Mouse (Mus musculus) intestine, embryonic 16.5 days (tissue): ENCODE measurements around the gene Hist1h2bn. TPM values are rescaled to one million over a fixed set of nuclear protein-coding genes. Genes with fewer than 3 reads are reported as not detected.
"Not testable (repeated sequence)": the region's sequence is repeated elsewhere in the genome, so short reads cannot be mapped to it uniquely, and the experiment has no call there.

ENCODE experiments used
- ATAC-seq: fragments of 200-750 bp; cut with Nextera tagmentation; 2 replicates; pipeline ENCODE4 v1.8.0; 2017; ENCODE audit warnings: moderate TSS enrichment, moderate library complexity
- H3K27ac ChIP-seq: fragments of 300-500 bp; sonication (generic); 2 replicates; pipeline ENCODE4 v1.5.1; 2014; ENCODE audit warnings: mild to moderate bottlenecking, low read length
- H3K27me3 ChIP-seq: fragments of 300-500 bp; sonication (generic); replicated peaks from 2 replicates; pipeline ENCODE4 v1.6.1; 2014; ENCODE audit warnings: low read length, control low read depth, mixed read lengths; ENCODE audit not compliant: control insufficient read depth, insufficient read depth
- H3K36me3 ChIP-seq: fragments of 300-500 bp; sonication (generic); 2 replicates; pipeline ENCODE4 v1.6.1; 2014; ENCODE audit warnings: low read length, control low read depth; ENCODE audit not compliant: control insufficient read depth, insufficient read depth
- H3K4me1 ChIP-seq: fragments of 300-500 bp; sonication (generic); 2 replicates; pipeline ENCODE4 v1.6.1; 2014; ENCODE audit warnings: low read length, control low read depth, mixed read lengths; ENCODE audit not compliant: control insufficient read depth, insufficient read depth
- H3K4me2 ChIP-seq: fragments of 300-500 bp; sonication (generic); 2 replicates; pipeline ENCODE4 v1.6.1; 2014; ENCODE audit warnings: low read depth, low read length, control low read depth
- H3K4me3 ChIP-seq: fragments of 300-500 bp; sonication (generic); 2 replicates; pipeline ENCODE4 v1.5.1; 2014; ENCODE audit warnings: mild to moderate bottlenecking, low read length
- H3K9ac ChIP-seq: fragments of 300-500 bp; sonication (generic); 2 replicates; pipeline ENCODE4 v1.6.1; 2014; ENCODE audit warnings: low read depth, low read length
- H3K9me3 ChIP-seq: fragments of 300-500 bp; sonication (generic); 2 replicates; pipeline ENCODE4 v1.6.1; 2016; ENCODE audit warnings: low read length, control low read depth; ENCODE audit not compliant: control insufficient read depth
- WGBS: fragments of 180-500 bp; shearing (Covaris S2); extraction: QIAGEN DNeasy Blood & Tissue Kit; methylation state at CpG from one replicate; pipeline ENCODE4 v1.1.7; 2014; 5-methylcytosine and 5-hydroxymethylcytosine counted together
- polyA plus RNA-seq: library from polyadenylated mRNA; unstranded; fragments of >200 nt; fragmentation: Nextera tagmentation; extraction: Ambion mirVana; gene quantifications from 2 replicates; pipeline ENCODE4 v1.2.1, GENCODE M21; 2015

The Hist1h2bn gene
- polyA plus RNA-seq, 1 experiment from 2014 or later, result 2.5 TPM

DNA sequence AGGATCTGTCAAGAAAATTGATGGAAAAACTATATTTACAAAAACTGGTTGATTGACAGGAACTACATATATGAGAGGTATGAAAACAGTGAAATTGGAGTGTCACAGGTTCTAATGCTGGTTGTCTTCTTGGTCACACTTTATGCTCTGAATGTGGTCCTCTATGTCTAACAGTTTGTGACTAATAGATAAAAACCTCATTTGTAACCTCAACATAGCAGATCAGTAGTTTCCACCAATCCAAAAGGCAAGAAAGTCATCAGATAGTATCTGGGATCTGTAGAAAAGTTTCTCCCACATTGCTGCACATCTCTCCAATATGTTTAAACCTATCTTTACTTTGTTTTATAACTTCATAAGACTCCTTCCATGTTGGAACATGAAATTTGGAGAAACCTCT is 2.5 kb upstream of the Hist1h2bn start:
- Histone ChIP-seq H3K4me3 (no peak overlapping the region), H3K36me3 (no peaks in the 10 kb centered on the region), H3K4me1 (peaks cover 9% of the 10 kb centered on the region; the same call in 1 of the 2 replicates), H3K9me3 (no peaks in the 10 kb centered on the region), H3K9ac (no peak overlapping the region), H3K27ac (no peak overlapping the region), H3K27me3 (no peaks in the 10 kb centered on the region), H3K4me2 (no peak overlapping the region)
- ATAC-seq, result no peak

DNA sequence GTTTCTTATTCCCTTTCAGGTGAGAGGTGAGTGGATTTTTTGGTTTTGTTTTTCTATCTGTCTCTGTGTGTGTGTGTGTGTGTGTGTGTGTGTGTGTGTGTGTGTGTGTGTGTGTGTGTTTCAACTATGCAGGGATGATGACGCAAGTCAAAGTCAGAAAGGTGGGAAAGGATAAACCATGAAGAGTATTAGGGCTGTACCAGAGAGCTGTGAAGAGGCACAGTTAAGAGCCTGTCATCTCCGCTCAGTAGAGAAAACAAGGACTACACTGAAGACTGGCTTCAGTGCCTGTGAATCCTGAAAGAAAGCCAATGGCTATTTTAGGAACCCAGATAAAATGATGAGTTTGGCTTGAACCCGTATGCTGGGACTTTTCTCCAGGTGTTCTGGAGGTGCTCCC is 2.1 kb upstream of the Hist1h2bn start:
- Histone ChIP-seq H3K9me3 (no peaks in the 10 kb centered on the region), H3K4me3 (no peak overlapping the region), H3K27me3 (no peaks in the 10 kb centered on the region), H3K36me3 (no peaks in the 10 kb centered on the region), H3K4me1 (peaks cover 9% of the 10 kb centered on the region; the same call in 1 of the 2 replicates), H3K27ac (peak overlapping the region; percentile 12; the same call in 1 of the 2 replicates), H3K4me2 (no peak overlapping the region), H3K9ac (no peak overlapping the region)
- 71% methylated on average over 3 of the region's 3 CpGs for WGBS
- no peak for ATAC-seq

DNA sequence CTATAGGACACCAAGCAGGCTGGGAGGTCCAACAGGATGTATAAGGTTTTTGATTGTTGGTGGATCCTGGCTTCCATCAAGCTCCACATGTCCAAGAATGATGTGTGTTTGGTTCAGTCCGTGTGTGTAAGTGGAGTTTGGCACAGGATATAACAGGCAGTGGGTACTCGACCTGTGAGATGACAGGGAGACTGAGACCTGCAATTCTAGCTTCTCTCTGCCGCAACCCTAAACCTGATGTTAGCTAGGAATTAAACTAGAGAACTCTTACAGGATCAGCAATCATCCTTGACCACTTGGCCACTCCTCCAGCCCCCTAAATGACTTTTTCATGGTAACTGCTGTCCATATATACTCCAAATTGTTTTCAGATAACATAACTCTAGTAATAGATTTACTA is 1.6 kb upstream of the Hist1h2bn start:
- peak overlapping the region; percentile 60 for H3K4me2 ChIP-seq
- H3K9ac ChIP-seq, result 0 out of 2 replicates have a peak overlapping the region, but pooled peaks have one; percentile 29
- peak overlapping the region; percentile 12; the same call in 1 of the 2 replicates for H3K27ac ChIP-seq
- WGBS, result 42% methylated on average over 3 of the region's 3 CpGs
- peaks cover 8% of the 10 kb centered on the region; the same call in 1 of the 2 replicates for H3K4me1 ChIP-seq
- no peak for ATAC-seq
- no peaks in the 10 kb centered on the region for H3K36me3 ChIP-seq
- H3K27me3 ChIP-seq, result no peaks in the 10 kb centered on the region
- H3K9me3 ChIP-seq, result no peaks in the 10 kb centered on the region
- 0 out of 2 replicates have a peak overlapping the region, but pooled peaks have one; percentile 1 for H3K4me3 ChIP-seq

DNA sequence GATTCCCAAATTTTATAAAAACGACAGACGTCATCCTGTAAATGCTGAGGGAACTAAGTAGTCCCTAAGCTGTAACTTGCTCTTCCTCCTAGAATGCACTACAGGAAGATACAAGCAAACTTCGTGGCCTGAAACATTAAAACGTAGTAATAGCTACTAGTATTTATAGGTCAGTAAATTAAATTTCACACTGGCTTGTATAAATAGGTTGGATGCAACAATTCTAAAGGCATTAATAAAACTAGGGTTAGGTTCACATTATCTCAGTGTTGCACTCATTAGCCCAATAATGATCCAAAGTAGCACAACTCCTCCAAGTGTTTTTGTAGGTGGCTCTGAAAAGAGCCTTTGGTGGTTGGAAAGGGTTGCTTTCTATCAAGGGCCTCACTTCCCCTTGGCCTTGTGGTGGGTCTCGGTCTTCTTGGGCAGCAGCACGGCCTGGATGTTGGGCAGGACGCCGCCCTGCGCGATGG is 836 bp upstream of the Hist1h2bn start:
- Histone ChIP-seq H3K4me2 (peak overlapping the region; percentile 60), H3K4me1 (peaks cover 5% of the 10 kb centered on the region; the same call in 1 of the 2 replicates), H3K9ac (peak overlapping the region; percentile 70), H3K27me3 (no peaks in the 10 kb centered on the region), H3K36me3 (no peaks in the 10 kb centered on the region), H3K4me3 (peak overlapping the region; percentile 48), H3K9me3 (no peaks in the 10 kb centered on the region), H3K27ac (peak overlapping the region; percentile 93)
- 3% methylated on average over 10 of the region's 10 CpGs for WGBS
- no peak for ATAC-seq

DNA sequence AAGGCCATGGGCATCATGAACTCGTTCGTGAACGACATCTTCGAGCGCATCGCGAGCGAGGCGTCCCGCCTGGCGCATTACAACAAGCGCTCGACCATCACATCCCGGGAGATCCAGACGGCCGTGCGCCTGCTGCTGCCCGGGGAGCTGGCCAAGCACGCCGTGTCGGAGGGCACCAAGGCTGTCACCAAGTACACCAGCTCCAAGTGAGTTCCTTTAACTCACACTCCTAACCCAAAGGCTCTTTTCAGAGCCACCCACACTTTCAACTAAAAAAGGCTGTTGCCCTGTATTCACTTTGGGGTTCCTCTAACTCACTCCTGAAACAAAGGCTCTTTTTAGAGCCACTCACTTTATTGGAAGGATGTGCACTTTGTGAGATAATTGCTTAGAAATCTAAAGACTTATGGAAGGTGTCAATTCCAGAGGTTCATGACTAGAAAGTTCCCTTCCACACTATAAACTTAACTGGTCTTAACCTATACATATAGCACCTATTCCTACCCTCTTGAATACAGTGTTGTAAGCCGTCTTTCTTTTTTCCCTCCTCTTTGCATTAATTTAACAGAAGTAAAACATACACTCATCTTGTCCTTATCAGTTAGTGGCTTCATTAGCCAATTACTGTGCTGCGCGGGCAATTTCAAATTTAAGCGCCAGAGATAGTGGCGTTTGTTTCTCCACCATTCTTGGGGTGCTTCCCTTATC is 525 bp downstream of the Hist1h2bn start:
- ATAC-seq, result peak; percentile 17
- H3K4me2 ChIP-seq, result peak overlapping the region; percentile 65
- WGBS, result under 1% methylated on average over 19 of the region's 26 CpGs

DNA sequence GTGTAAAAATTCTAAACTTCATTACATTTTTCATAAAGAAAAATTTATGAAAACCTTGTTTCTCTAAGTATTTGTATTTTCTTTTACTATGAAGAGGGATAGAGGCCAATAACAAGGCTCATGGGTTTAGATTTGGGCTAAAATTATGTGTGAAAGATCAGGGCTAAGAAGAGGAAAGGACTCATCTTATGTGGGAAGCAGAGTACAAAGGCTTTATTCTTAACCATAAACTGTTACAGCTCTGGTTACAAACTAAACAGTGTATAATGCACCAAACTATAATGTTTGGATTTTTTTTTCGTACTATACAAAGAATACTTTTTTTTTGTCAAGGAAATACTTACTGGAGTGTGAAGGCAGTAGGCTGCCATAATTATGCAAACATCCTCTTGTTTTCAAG is 1.8 kb downstream of the Hist1h2bn start:
- no peak overlapping the region for H3K4me3 ChIP-seq
- no peaks in the 10 kb centered on the region for H3K27me3 ChIP-seq
- H3K36me3 ChIP-seq, result no peaks in the 10 kb centered on the region
- H3K9ac ChIP-seq, result no peak overlapping the region
- WGBS, result 69% methylated on average over 1 of the region's 1 CpGs
- no peak overlapping the region for H3K27ac ChIP-seq
- 0 out of 2 replicates have a peak, but pooled peaks cover 3% of the 10 kb centered on the region for H3K4me1 ChIP-seq
- H3K9me3 ChIP-seq, result no peaks in the 10 kb centered on the region
- no peak overlapping the region for H3K4me2 ChIP-seq
- no peak for ATAC-seq

More for the DNA sequence above, 525 bp downstream of the Hist1h2bn start:
- peak overlapping the region; percentile 49 for H3K4me3 ChIP-seq
- H3K4me1 ChIP-seq, H3K27me3 ChIP-seq, H3K9me3 ChIP-seq, H3K36me3 ChIP-seq: not testable (repeated sequence)
- peak overlapping the region; percentile 65 for H3K9ac ChIP-seq
- H3K27ac ChIP-seq, result peak overlapping the region; percentile 83

DNA sequence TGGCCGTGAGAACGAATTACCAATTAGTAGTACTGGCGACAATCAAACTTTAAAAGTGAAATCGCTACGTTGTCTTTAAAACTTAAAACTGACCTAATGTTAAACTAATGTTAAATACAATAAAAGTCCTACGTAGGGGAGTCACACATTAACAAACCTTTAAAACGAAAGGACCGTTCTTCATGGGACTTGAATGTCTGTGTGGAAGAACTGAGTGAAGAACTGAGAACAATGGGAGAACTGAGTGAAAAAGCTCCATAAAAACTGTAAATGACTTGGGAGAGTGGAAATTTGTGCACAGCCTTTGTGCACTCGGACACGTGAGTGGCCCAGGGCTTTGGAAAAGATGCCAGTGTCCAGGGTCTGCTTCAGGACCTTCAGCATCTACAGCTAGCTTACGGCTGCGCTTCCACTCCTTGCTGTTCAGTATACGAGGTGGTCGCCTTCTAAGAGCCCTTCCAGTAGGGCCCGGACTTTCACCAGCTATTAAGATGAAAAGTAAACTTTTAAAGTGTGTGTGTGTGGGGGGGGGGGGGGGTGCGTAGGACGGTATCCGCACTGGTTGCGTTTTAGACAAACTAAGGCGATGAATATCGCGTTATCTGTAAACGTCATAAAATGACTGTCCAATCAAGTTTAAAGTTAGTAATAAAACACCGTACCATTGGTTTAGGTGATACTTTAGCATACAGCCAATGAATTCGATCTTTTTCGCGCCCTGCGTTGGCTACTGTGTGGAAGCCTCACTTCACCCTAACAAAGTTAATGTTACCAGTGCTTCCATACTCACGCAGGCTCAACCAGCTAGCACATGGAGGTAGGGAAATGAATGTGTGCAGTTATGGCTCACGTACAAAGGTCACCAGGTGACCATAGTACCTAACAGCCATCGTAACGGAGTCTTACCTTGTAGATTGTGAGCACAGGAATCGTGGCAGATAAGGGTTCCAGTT is 25.2 kb downstream of the Hist1h2bn start:
- Histone ChIP-seq H3K27me3 (no peaks in the 10 kb centered on the region), H3K4me3 (peak overlapping the region; percentile 57), H3K9ac (peak overlapping the region; percentile 80), H3K4me1 (peaks cover 7% of the 10 kb centered on the region), H3K4me2 (peak overlapping the region; percentile 84), H3K9me3 (no peaks in the 10 kb centered on the region), H3K36me3 (no peaks in the 10 kb centered on the region), H3K27ac (peak overlapping the region; percentile 94)
- ATAC-seq, result peak; percentile 86
- 3% methylated on average over 33 of the region's 33 CpGs for WGBS

DNA sequence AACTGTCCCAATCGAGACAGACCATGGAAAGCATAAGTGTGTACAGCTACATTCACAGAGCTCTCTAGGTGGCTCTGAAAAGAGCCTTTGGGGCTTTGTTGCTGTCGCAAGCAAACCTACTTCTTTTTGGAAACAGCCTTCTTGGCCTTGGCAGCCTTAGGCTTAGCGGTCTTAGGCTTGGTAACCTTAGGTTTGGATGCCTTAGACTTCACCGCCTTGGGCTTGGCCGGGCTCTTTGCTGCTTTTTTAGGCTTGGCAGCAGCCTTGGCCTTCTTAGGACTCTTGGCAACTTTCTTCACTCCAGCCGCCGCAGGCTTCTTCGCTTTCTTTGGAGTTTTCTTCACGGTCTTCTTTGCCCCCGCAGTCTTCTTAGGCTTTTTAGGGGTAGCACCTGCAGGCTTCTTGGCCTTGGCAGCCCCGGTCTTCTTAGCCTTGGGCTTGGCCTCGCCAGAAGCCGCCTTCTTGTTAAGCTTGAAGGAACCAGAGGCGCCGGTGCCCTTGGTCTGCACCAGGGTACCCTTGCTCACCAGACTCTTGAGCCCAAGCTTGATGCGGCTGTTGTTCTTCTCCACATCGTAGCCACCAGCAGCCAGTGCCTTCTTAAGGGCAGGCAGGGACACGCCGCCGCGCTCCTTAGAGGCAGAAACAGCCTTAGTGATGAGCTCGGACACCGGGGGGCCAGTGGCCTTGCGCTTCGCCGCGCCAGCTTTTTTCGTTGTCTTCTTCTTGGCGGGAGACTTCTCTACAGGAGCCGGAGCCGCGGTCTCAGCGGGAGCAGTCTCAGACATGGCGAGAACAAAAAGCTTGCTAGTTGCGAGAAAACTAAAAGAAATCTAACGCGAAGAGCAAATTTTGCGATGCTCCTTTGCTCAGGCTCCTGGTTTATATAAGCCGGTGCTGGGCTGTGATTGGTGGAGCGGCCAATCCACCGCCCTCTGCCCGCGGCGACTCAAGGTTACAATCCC is 26.1 kb downstream of the Hist1h2bn start, which contains the start of gene Hist1h1b:
TSS of gene Hist1h1b (minus strand) at position 859 of the 965 bp plus-strand sequence.
- Histone ChIP-seq H3K27ac (peak within 1 kb of the TSS; percentile 94), H3K9me3 (no peaks in the 10 kb centered on the region), H3K9ac (peak within 1 kb of the TSS; percentile 80), H3K4me3 (peak within 1 kb of the TSS; percentile 57), H3K4me1 (peaks cover 11% of the 10 kb centered on the region), H3K4me2 (peak within 1 kb of the TSS; percentile 84), H3K27me3 (no peaks in the 10 kb centered on the region), H3K36me3 (no peaks in the 10 kb centered on the region)
- under 1% methylated on average over 44 of the region's 44 CpGs for WGBS
- ATAC-seq, result peak; percentile 34
